Mouse (Mus musculus) adrenal gland, postnatal 14 days (tissue): ENCODE measurements around the gene Tln2. TPM values are rescaled to one million over a fixed set of nuclear protein-coding genes. Genes with fewer than 3 reads are reported as not detected.
A peak's percentile ranks its signal among the peaks of the same experiment; 100 is the strongest.

Experiments used
- DNase-seq: peaks from one replicate; pipeline ENCODE4 v3.0.0; 2021; ENCODE audit warnings: mixed read lengths
- total RNA-seq: library from RNA; stranded (reverse); gene quantifications from 2 replicates; pipeline ENCODE4 v1.2.3, GENCODE M21; 2021

Gene Tln2
- total RNA-seq, 1 experiment from 2014 or later = 27.1 TPM

DNA sequence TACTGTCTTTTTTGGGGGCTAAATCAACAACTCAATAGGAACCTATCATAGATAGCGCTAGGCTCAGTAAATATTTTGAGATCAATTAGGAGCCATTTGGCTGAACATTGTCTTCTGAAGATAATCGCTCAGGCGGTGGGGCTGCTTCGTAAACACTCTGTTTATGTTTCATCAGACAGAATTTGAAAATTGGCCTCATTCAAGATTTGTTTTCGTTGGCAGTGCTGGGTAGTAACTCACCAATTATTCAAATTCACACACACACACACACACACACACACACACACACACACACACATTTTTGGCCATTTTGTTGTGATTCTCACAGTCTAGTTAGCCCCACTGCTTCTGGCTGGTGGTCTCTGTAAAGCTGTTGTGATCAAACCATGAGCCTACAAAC is 12.9 kb downstream of the Tln2 start:
- DNase-seq = no peak

DNA sequence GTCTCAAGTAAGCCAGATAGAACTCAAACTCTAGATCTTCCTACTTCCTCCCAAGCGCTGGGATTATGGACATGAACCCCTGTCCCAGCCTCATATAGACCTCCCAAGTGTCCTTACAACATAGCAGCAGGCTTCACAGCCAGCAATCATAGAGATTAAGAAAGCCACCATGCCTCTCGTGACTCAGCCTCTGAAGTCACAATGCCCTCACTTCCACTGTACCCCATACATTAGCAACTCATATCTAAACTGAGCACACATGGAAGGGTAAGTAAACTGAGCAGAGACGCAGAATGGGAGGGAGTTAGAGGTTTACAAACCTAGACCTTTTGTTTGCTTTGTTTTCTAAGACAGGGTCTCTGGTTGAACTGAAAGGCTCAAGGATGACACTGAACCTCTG is 13.7 kb downstream of the Tln2 start:
- DNase-seq = no peak

DNA sequence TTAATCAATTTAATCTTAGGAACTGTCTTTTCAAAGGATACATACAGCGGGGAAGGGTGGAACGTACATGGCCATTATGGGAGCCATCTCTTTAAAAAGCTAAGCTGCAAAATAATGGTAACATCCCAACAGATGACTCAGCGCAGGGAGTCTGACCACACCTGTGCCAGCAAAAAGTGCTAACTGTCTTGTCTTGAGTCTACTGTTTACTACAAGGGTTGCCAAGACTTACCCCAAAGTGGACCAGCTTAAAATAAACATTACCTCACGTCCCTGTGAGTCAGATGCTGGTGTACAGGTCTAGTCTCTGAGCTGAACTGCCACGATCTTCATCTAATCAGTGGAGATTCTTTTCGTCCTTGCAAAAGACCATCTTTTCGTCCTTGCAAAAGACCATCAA is 14.7 kb downstream of the Tln2 start:
- no peak for DNase-seq

DNA sequence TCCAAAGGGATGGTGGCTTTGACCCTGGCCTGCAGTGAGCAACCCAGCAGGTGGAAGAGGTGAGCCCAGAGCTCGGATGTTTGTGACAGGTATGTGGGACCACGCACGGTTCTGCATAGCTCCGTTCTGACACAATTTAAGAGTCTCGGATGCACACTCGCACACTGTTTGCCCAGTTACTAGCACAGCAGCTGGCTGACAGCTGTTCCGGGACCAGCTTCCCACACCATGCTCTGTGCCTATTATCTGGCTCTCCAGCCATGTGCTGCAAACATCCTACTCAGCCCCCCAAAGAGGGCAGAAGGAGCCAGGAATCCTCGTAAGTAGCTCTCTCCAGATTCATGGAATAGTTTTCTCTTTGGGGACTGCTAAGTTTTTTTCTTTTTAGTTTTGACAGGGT is 17.6 kb downstream of the Tln2 start:
- DNase-seq = no peak

DNA sequence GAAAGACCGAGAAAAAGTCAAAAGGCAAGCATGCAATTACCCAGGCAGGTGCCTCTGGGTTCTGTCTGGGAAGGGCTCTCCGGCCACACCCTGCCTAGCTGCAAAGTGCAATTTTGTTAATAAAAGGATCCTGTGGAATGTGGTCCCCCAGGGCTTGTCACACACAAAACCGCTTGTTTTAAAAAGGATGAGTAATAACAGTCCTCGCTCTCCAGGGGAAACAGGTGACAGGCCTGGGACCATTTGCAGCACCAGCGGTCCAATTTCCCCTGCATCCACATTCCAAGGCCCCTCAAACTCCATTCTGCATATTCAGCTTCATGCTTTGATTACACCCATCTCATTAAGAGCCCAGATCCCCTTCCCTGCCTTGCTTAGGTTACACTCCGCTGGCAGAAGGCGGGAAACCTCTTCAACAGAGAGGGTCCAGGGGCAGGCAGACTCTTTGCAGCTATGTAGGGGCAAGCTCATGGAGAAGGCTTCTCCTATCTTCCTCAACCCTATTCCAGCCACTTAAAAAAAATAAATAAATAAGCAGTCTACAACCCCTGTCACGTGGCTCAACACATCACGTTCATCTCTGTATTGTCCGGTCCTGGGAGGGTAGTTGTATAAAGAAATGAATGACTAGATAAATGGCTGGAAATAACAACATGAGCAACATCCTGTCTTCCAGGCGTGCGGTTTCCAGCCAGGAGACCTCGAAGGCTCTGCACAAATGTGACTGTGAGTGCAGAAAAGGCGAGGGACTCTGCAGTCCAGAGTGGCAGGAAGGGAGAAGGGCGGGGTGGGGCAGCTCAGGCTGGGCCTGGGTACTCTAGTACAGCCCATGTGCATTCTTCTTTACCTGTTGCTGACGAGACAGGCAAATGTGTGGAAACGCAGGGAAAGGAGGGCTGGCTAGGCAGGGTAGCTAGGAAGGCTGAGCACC is 19.5 kb downstream of the Tln2 start:
- DNase-seq = no peak

DNA sequence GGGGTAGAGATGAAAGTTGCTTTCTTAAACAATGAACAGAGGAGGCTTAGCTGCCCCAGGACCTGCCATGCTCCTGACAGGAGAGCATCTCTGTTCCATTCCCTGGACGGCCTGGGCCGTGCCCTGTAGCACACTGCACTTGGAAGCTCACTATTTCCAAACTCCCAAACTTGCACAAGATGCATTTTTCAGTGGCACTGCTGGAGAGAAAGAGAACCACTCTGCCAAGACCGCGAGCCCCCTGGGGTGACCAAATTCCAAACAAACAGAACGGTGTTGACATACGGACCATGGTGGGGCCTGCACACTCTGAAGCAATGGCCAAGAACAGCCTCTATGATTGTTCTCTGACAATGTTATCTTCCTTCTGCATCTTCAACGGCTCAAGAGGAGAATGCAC is 25.1 kb downstream of the Tln2 start:
- peak; percentile 68 for DNase-seq

DNA sequence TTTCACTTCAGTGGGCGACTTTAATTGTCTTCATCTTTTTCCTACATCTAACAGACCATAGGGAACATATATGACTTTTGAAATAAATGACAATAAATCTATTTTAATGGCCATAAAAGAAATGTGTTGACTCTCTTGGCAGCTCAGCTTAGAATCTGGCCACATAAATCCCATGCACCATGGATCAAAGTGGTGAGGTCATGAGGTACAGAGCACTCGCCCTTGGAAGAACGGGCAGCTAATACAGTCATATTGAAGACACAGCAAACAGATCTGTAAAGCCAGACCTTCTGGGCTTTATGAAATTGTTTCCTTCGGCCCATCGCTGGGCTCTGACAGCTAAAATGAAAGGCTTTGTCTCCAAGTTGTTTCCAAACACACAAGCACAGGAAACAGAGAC is 26.2 kb downstream of the Tln2 start:
- peak; percentile 24 for DNase-seq

DNA sequence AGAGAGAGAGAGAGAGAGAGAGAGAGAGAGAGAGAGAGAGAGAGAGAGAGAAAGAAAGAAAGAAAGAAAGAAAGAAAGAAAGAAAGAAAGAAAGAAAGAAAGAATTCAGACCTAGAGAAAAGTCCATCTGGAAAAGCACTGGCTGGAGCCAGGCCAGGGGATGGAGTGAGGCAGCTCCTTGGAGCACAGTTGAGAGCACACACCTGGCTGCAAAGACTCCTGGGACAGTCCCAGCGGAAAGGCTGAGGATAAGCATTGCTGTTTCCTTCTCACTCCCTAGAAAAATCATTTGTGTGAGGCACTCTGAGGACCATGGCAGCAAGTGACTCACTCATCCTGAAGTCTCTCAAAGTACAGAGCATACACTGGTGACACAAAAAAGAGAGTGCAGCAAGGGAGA is 26.9 kb downstream of the Tln2 start:
- no peak for DNase-seq

DNA sequence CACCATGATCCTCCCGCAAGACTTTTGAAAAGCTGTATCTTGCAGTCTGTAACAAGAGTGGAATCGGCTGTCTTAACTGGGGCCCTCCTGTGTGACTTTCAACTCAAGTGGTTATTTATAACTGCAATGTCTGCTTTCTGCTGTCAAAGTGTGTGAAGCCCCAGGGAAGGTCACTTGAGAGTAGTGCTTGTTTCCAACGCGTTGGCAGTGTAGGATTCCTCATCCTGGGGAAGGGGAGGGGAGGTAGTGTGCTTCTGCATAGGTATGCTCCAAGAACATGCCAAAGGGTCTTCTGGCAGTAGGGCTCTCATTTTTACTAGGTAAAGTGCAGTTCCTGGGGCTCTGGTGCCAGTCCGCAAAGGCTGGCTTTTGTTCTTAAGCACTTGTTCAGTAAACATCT is 29.9 kb downstream of the Tln2 start:
- no peak for DNase-seq

DNA sequence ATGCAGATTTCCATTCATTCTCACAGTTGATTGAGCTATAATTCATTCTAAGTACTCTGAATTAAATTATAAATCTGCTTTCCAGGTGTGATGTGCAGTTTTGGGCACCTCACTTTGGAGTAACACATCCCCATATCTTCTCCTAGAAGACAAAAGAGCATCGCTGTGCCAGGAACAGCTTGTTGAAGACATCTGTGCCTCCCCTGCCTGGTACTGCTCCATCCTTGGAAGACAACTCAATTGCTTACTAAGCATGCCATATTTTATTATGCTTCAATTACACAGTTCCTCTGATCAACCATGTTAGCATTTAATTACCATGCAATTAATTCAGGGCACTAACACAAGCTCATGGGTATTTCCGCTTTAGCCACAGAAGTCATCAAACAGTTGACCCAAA is 31.8 kb downstream of the Tln2 start:
- no peak for DNase-seq

DNA sequence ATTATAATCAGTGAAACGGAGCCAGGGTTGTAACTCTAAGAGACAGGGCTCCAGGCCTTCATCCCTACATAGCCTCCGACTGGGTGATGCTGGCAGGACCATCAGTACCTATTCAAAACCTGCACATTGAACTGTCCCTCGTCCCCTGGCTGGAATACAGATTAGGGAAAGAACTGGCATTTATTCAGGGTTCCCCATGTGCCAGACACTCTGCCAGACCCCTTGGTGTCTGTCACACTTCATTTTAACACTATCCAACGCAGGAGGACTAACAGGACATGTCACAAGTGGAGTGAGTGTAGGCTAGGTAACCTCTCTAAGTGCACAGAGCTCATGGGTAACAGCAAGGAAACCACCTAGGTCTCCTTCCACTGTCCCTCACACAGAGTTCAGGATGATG is 37.8 kb downstream of the Tln2 start:
- no peak for DNase-seq

DNA sequence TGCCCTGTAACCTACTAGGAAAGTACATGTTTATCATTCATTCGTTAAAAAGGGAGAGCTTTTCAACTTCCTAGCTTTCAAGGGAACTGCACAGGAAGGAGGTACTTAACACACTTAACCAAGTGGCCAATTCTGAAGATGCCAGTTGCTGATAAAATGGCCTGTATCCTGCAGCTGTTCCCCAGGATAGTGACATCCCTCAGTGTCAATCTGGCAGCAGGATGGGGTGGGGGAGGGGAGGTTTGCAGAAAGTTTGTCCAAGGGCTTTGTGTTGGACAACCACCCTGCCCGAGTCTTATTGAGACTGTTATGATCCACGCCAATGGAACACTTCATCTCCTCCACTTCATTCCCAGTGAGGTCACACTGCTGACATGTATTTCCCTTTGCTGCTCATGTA is 50.0 kb downstream of the Tln2 start:
- no peak for DNase-seq

DNA sequence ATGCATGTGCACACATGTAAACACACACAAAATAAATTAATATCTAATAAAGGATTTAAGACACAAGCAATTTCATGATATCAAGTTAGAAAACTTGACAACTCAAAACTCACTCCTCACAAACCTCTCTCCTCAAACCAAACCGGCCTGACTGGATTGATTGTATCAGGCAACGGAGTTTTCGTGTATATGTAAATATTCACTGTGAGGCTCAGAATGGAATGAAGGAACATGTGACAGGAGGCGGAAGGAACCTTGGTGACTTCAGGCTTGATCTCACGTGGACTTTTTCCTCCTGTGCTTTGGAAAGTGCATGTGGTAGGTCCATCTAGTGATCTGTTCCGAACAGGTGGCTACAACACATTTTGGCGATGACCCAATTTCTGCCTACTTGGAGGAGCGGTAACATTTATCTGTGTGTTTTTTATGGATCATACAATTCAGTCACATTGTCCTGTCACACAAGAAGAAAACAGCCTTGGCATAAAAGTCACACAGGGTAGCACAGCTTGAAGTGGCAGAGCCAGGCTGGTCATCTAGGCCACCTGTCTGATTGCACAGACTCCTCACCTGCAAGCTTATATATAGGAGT is 54.7 kb downstream of the Tln2 start:
- DNase-seq = no peak

DNA sequence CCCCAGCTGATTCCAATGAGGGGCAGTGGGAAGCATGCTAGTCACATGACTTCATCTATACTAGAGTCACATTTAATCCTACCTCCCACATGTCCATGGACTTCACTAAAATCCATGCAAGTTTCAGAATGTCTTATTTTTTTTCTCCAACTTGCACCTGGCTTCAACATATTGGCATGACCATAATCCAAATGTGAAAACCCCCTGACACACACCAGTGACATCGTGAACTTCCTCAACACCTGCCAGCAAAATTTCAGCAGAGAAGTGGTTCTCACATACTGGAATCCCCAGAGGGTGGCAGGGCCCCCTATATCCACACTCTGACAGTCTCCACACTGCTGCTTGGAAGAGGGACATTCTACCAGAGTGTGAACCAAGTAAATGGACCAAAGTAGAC is 57.7 kb downstream of the Tln2 start:
- no peak for DNase-seq

DNA sequence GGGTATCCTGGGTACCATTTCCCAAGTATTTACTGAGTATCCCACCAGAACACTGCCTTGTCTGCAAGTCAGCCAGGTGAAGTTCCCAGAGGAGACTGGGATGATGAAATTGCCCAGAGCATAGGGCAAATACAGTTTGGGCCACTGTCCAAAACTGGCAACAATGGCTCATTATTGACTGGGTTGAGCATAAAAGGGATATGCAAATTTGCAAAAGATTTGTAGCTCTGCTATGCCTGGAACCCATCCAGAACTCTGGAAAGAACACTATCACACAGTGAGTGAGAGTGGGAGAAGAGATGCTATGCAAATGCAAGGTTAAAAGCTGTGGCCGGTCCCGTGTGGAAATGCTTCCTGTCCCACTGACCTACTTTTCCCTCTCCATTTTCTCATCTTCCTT is 63.1 kb downstream of the Tln2 start:
- DNase-seq = no peak

DNA sequence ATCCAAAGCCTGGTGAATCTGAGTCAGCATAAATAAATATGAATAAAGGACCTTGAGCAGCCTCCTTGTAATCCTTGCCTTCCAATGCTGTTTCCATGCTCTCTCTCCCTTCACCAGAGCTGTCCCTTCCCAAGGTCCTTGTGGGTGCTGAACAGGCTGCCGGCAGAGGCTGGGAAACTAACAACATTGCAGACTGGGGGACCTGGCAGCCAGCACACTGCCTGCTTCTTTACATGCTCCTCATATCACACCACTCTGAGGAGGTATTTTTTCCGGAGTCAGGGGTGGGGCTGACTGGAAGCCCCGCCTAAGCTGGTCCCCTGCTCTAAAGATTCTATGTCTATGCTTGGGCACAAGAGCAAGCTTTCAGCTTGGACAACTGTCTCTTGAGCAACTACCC is 64.2 kb downstream of the Tln2 start:
- DNase-seq = peak; percentile 48

DNA sequence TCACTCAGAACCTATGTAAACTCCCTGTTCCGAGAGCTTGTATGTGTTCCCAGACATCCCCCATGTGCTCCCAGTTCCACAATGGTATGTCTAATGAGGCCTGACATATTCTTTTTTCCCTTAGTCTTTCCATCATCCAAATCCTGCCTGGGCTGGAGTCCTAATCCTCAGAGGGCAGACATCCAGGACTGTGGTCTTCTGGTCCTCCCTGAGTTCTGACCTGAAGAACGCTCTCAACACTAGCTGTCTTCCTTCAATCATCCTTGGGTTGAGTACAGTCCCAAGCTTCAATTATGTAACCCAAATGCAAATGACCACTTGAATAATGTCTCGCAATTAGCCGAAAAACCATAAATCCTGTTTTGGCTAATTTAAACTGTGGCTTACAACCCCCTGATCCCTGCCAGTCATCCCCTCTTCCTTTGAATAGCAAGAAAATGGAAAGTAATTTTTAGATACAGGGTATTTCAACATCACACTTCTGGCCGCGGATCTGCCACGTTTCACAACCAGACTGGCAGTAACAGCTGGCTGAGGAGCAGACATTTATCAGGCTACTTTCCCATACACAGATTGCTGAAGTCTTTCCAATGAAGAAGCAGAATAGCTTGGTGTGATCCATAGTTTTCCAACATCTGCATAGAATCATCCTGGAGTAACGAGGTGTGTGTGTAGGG is 65.5 kb downstream of the Tln2 start:
- DNase-seq = peak; percentile 59

DNA sequence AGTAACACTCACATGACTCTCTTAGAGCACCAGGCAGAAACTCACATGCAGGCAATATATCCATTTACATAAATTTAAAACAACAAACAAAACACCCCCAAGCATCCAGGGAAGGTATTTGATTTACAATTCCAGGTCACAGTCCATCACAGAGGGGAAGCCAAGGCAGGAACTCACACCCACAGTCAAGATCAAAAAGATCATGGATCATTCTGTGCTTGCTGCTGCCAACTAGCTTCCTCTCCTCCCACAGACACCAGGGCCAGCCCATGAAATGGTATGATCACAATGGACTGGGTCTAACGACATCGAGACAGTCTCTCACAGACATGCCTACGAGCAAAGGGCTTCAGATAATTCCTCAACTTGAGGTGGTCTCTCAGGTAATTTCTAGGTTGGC is 70.1 kb downstream of the Tln2 start:
- DNase-seq = no peak

DNA sequence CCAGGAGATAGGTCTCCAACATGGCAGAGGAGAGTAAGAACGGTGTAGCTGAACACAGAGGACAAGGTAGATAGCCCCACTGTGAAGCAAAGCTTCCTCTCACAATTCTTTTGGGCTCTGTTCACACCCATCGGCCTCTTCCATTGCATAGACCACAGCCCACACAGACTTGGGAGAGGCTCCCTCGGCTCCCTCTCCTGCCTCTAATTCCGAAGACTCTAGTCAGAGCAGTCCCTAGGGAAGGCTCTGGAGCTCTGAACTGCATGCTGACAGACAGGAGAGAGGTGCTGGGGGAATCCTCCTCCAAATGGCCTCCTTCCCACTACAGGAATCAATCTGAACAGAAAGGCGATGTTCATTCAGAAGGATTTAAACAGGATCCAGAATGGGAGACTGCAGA is 72.9 kb downstream of the Tln2 start:
- no peak for DNase-seq

DNA sequence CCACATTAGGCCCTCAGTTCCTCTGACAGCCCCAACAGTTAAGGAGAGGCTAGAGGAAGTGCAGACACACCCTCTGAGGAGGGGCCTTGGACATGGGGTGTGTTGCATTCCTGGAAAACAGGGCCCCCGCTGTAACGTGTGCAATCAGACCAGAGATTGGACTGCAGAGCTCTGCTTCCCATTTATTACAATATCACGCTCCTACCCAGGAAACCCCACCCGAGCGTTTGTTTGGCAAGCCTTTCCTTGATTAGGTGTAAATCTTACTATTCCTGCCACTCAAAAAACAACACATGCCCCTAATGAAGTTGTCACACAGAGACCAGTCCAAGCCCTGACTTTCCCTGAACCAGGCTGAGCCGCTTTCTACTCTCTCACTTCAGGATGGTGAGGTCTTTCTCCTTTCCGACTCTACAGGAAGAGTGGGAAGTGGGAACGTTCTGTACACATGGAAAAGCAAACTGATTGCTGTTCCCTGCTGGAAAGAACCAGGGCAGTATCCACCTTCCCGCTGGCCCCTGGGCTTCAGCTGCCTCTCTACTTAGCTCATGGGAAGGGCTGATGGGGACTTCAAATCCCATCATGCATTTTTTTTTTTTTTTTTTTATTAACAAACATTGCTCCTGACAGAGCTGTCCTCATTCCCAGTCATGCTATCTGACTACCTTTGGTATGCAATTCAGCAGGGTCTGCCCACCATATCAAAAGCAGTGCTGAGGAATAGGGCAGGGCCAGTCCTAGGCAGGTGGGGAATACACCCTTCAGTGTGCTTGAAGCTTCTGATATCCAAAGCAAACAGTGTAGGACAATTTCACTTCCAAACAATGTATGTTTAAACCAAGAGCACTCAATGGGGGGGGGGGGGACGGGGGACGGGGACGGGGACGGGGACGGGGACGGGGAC is 74.1 kb downstream of the Tln2 start:
- DNase-seq = no peak

DNA sequence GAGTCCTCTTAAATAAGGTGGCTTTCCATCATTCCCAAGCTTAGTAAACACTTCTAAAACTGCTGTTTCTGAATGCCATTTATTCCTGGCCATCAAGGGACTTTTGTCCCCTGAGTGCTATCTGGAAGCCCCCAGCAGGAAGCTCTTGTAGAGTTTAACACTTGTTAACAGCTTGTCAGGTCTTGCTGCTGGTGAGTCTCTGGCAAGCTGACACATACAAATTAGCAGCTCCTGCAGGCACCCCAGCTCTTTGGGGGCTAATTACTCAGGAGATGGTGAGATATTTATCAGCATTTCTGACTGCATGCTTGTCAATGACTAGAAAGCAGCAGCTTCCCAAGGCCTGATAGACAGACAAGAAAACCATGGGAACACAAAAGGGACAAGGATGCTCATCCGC is 77.2 kb downstream of the Tln2 start:
- no peak for DNase-seq

DNA sequence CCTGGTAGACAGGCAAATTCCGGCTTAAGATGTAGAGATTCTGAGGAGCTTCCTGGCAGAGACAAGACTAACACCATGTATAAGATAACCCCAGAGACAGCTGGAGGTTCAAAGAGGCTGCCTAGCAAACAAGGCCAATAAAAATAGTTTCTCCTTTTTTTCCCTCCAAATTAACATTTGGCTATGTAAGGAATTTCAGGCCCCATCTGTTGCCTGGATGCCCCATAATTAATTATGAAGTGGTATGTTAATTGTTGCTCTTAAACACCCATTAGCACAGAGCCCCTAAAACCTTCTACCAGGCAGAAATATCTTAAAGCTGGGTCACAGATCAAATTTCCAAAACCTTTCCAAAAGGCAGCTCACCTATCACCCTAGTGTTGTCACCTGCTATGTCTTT is 77.7 kb downstream of the Tln2 start:
- no peak for DNase-seq
